Mouse (Mus musculus): Measurements from ENCODE around the gene Snf8. TPM values are rescaled to one million over a fixed set of nuclear protein-coding genes. Genes with fewer than 3 reads are reported as not detected.

Gene Snf8
- 37.2 and 86.8 TPM in 2 replicates for polyA plus RNA-seq (2012; ENCODE audit: low replicate concordance)

GRCm38 (mm10) chr11:96034596-96035052, at the start of gene Snf8:
TSS of gene Snf8 (plus strand) at chr11:96034885.

DNA sequence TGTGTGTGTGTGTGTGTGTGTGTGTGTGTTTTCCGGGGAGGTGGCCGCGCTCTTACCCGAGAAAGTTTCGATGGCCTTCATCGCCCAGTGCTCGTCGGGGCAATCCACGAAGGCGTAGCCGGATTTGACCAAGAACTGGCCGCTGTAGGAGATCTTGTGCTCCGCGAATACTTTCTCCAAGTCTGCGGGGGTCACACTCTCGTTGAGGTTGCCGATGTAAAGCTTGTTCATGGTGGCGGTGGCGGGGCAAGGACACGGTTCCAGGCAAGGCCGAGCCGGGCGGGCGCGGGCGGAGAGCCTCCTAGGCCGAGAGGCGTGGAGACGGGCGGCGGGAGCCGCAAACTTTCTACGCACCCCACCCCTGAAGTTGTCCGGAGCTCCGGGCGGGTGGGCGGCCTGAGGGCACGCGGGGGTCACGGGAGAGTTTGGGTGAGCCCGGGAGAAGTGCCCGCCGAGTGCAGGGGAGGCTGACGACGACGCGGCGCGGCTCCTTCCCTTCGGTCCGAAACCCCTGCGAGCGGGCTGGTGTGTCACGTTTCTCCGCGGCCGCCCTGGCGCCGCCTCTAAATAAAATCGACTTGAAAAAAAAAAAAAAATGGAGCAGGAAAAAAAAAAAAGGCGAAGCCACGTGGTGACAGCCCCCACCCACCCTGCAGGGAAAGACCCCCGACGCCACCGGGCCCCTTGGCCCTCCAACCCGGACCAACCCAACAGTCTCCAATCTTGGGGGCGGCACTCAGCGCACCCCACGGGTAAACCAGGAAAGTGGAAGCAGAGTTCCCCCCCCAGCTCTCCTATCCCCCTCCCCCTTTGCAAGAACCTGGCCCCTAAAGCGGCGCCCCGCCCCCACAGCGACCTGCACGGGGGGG, 29.0 kb upstream of the Snf8 start, which contains the start of gene Igf2bp1:
Igf2bp1 (minus strand) TSS at position 538 of the 869 bp plus-strand sequence.

DNA sequence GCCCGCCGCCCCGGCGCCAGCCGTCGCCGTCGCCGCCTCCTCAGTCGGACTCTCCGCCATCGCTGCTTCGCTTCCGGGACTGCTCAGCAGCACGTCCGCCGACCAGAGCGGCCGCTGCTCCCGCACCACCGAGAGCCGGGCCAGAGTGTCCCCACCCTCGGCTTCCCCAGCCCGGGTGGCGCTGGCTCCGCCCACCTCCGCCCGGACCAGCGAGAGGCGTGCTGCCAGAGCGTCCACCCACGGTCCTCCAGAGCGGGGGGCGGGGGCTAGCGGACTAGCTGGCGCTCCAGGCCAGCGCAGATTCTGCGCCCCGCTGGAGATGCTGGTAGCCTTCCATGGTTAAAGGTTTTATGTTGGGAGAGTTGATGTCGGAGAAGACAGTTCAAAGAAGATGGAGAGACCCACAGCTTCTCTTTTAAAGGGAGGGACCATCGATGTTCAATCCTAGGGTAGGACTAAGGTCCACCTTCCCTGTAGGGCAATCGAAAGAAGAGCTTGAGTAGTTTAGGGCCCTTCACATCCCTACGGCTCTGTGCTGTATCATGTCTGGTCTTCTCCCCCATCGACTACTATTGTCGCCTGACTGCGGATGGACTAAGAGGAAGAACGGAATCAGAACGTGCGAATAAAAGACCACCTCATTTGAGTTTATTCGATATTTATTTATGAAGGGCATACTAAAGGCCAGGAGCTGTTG, 30.7 kb downstream of the Snf8 start, which contains the start of gene Ube2z:
Ube2z (minus strand) TSS at position 174 of the 697 bp plus-strand sequence.

GRCm38 (mm10) chr11:96075509-96076220, 41.0 kb downstream of the Snf8 start, which contains the start of gene Atp5g1:
TSS of gene Atp5g1 (minus strand) at chr11:96075670.

Other genes with a start within 250 kb of the Snf8 start
- 113 and 134 TPM in 2 replicates for gene Phospho1, start 210.4 kb upstream of the Snf8 start, polyA plus RNA-seq (2012; ENCODE audit: low replicate concordance)
- 9.1 and 9.8 TPM in 2 replicates for gene Gngt2, start 197.7 kb upstream of the Snf8 start, polyA plus RNA-seq (2012; ENCODE audit: low replicate concordance)
- 164 and 299 TPM in 2 replicates for gene Abi3, start 192.4 kb upstream of the Snf8 start, polyA plus RNA-seq (2012; ENCODE audit: low replicate concordance)
- gene B4galnt2, start 120.0 kb upstream of the Snf8 start, polyA plus RNA-seq (2012; ENCODE audit: low replicate concordance) = not detected in 2 replicates
- not detected in 2 replicates for gene Igf2bp1, start 28.9 kb upstream of the Snf8 start, polyA plus RNA-seq (2012; ENCODE audit: low replicate concordance)
- not detected in 2 replicates for gene Gip, start 10.3 kb upstream of the Snf8 start, polyA plus RNA-seq (2012; ENCODE audit: low replicate concordance)
- gene Ube2z, start 30.5 kb downstream of the Snf8 start, polyA plus RNA-seq (2012; ENCODE audit: low replicate concordance) = 16.2 and 20.6 TPM in 2 replicates
- gene Atp5g1, start 40.8 kb downstream of the Snf8 start, polyA plus RNA-seq (2012; ENCODE audit: low replicate concordance) = 63.0 and 508 TPM in 2 replicates
- not detected in 2 replicates for gene Calcoco2, start 77.1 kb downstream of the Snf8 start, polyA plus RNA-seq (2012; ENCODE audit: low replicate concordance)
- gene Ttll6, start 98.9 kb downstream of the Snf8 start, polyA plus RNA-seq (2012; ENCODE audit: low replicate concordance) = 0.10 TPM in 1 of 2 replicates, not detected in the other
- not detected in 2 replicates for gene Hoxb13, start 159.4 kb downstream of the Snf8 start, polyA plus RNA-seq (2012; ENCODE audit: low replicate concordance)
- 0.15 TPM in 1 of 2 replicates, not detected in the other for gene Hoxb9, start 236.6 kb downstream of the Snf8 start, polyA plus RNA-seq (2012; ENCODE audit: low replicate concordance)
- 0.16 TPM in 1 of 2 replicates, not detected in the other for gene Hoxb8, start 247.0 kb downstream of the Snf8 start, polyA plus RNA-seq (2012; ENCODE audit: low replicate concordance)

All from leukemia stem cell, adult 10-12 weeks (primary cell).